In the genomic region with DNA sequence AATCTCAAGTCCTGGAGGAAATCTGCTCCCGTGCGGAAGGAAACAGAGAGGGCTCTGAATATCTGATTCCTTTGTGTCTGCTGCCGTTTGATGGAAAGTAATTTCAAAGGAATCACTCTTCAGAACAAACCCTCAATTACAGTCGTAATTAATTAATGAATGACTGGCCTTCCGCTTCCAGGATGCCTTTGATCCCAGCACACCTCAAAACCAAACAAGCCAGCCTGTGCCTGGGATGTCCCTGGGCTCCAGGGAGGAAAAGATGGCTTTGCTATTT, we compare ENCODE assay signal across 27 mouse cellular contexts. TPM values are rescaled to one million over a fixed set of nuclear protein-coding genes. Genes with fewer than 3 reads are reported as not detected.
DNase-seq lines count a peak whose midpoint lies in the region; ATAC-seq and TF ChIP-seq lines count a peak whose summit lies in the region.
"Had no signal": no experiment of that assay in that cellular context is flagged by ENCODE, and none has a peak within 500 bp of the region (broad histone marks: within the 10 kb centered on the region; RNA-seq: fewer than 3 reads in every experiment).

No protein-coding gene starts in this region.

- 11% methylated on average over 5 of the region's 5 CpGs for WGBS in kidney, postnatal 0 days
- 40% methylated on average over 5 of the region's 5 CpGs for WGBS in stomach, embryonic 15.5 days

- no peak for TF ChIP-seq CTCF in kidney, postnatal 0 days (IDR thresholded peaks at IDR 0.05; ENCODE audit: low read depth)

- no peak overlapping the region for H3K4me3 ChIP-seq in kidney, postnatal 0 days (replicated peaks; ENCODE audit: low read depth, low read length)
- H3K4me3 ChIP-seq in ES-E14 (ENCODE audit: insufficient read depth in 1 of 2, low read depth in 1 of 2, low read length in 2 of 2, poor library complexity in 1 of 2, severe bottlenecking in 1 of 2) = no peak overlapping the region
- H3K4me3 ChIP-seq in stomach, embryonic 15.5 days (replicated peaks) = no peak overlapping the region
- H3K4me3 ChIP-seq: embryonic facial prominence, embryonic 13.5 days; forebrain, embryonic 15.5 days; layer of hippocampus, adult 2 months; midbrain, embryonic 13.5 days; neural tube, embryonic 13.5 days had no signal

- no peaks in the 10 kb centered on the region for H3K9me3 ChIP-seq in kidney, postnatal 0 days (replicated peaks; ENCODE audit: low read length)
- H3K9me3 ChIP-seq in ES-E14 (ENCODE audit: control insufficient read depth, insufficient read depth, low read depth, low read length) = no peaks in the 10 kb centered on the region
- no peaks in the 10 kb centered on the region for H3K9me3 ChIP-seq in stomach, embryonic 15.5 days
- H3K9me3 ChIP-seq: embryonic facial prominence, embryonic 13.5 days; forebrain, embryonic 15.5 days; midbrain, embryonic 13.5 days; neural tube, embryonic 13.5 days had no signal

- H3K27ac ChIP-seq in kidney, postnatal 0 days = no peak overlapping the region
- no peak overlapping the region for H3K27ac ChIP-seq in ES-E14 (ENCODE audit: insufficient read depth, low read depth, low read length, poor library complexity, severe bottlenecking)
- H3K27ac ChIP-seq in stomach, embryonic 15.5 days = peak overlapping the region; percentile 88
- H3K27ac ChIP-seq: embryonic facial prominence, embryonic 13.5 days; forebrain, embryonic 15.5 days; hindbrain, postnatal 0 days; layer of hippocampus, adult 2 months; midbrain, embryonic 13.5 days; neural tube, embryonic 13.5 days had no signal

- no peaks in the 10 kb centered on the region for H3K36me3 ChIP-seq in kidney, postnatal 0 days (ENCODE audit: insufficient read depth, low read length)
- no peaks in the 10 kb centered on the region for H3K36me3 ChIP-seq in ES-E14 (ENCODE audit: control insufficient read depth, insufficient read depth, low read length, poor library complexity, severe bottlenecking)
- no peaks in the 10 kb centered on the region for H3K36me3 ChIP-seq in stomach, embryonic 15.5 days
- H3K36me3 ChIP-seq: embryonic facial prominence, embryonic 13.5 days; forebrain, embryonic 15.5 days; G1E; midbrain, embryonic 13.5 days; neural tube, embryonic 13.5 days had no signal

- no peak for ATAC-seq in kidney, postnatal 0 days (replicated peaks; ENCODE audit: low FRiP score, low read depth)
- no peak for ATAC-seq in stomach, embryonic 15.5 days (ENCODE audit: insufficient read depth, low FRiP score, low read depth)
- ATAC-seq in CD4-positive, CD25-positive, alpha-beta regulatory T cell, adult 4 months = no peak
- ATAC-seq: forebrain, embryonic 15.5 days; hindbrain, postnatal 0 days; midbrain, embryonic 13.5 days had no signal

- in situ Hi-C loops in ES-E14 (cut with MboI; ENCODE audit: low sequenced_read_pairs in 2 of 2, unreplicated experiment in 2 of 2) = no loop called here

- no peak overlapping the region for H3K4me2 ChIP-seq in kidney, postnatal 0 days (ENCODE audit: low read length)
- no peak overlapping the region for H3K4me2 ChIP-seq in stomach, embryonic 15.5 days
- H3K4me2 ChIP-seq: embryonic facial prominence, embryonic 13.5 days; forebrain, embryonic 15.5 days; midbrain, embryonic 13.5 days; neural tube, embryonic 13.5 days had no signal

- no peak overlapping the region for H3K9ac ChIP-seq in kidney, postnatal 0 days (ENCODE audit: low read depth, low read length)
- no peak overlapping the region for H3K9ac ChIP-seq in ES-E14 (ENCODE audit: insufficient read depth, low read depth, low read length, poor library complexity, severe bottlenecking)
- no peak overlapping the region for H3K9ac ChIP-seq in stomach, embryonic 15.5 days
- H3K9ac ChIP-seq: embryonic facial prominence, embryonic 13.5 days; forebrain, embryonic 15.5 days; midbrain, embryonic 13.5 days; neural tube, embryonic 13.5 days had no signal

- H3K4me1 ChIP-seq in kidney, postnatal 0 days (replicated peaks; ENCODE audit: insufficient read depth, low read length) = no peaks in the 10 kb centered on the region
- no peaks in the 10 kb centered on the region for H3K4me1 ChIP-seq in ES-E14 (ENCODE audit: control insufficient read depth in 2 of 2, insufficient read depth in 2 of 2, low read length in 2 of 2, poor library complexity in 1 of 2)
- H3K4me1 ChIP-seq in stomach, embryonic 15.5 days = peaks cover 15% of the 10 kb centered on the region
- H3K4me1 ChIP-seq: embryonic facial prominence, embryonic 13.5 days; neural tube, embryonic 13.5 days had no signal

- DNase-seq in kidney, postnatal 0 days (ENCODE audit: low spot score) = peak; percentile 4
- DNase-seq in kidney, adult 18-20 months = no peak
- DNase-seq in ES-E14 (ENCODE audit: low read depth, low spot score) (peak; percentile 39), ZHBTc4 (ENCODE audit: low read depth, low spot score) (peak; percentile 80)
- no peak for DNase-seq in cerebellum, postnatal 36 days
- DNase-seq: adrenal gland, postnatal 36 days; cerebellum, adult 18-20 months; cerebellum, postnatal 25 days; gastrocnemius, postnatal 25 days; left cerebral cortex, postnatal 4 days; liver had no signal

- no peaks in the 10 kb centered on the region for H3K27me3 ChIP-seq in kidney, postnatal 0 days (ENCODE audit: insufficient read depth, low read length)
- no peaks in the 10 kb centered on the region for H3K27me3 ChIP-seq in stomach, embryonic 15.5 days (replicated peaks)
- H3K27me3 ChIP-seq: embryonic facial prominence, embryonic 13.5 days; forebrain, embryonic 15.5 days; midbrain, embryonic 13.5 days; neural tube, embryonic 13.5 days had no signal

TF ChIP-seq in ES-E14, 5 proteins besides CTCF, POLR2A, EP300 and RAD21:
- no peak for TF ChIP-seq MAFK (IDR thresholded peaks at IDR 0.05; ENCODE audit: insufficient read depth, low read depth, low read length)

RNA-seq across cellular contexts. Expression of a gene that starts 0.6 kb away (rescaled TPM):
- 30.6 and 31.8 TPM in 2 replicates for polyA plus RNA-seq in kidney, postnatal 0 days (2015; fragmentation: Nextera tagmentation; extraction: Ambion mirVana)
- total RNA-seq in ES-E14 (2012; rRNA removed) = 0.16 and 0.18 TPM in 2 replicates
- polyA plus RNA-seq in stomach, embryonic 15.5 days (2015; fragmentation: Nextera tagmentation; extraction: Ambion mirVana) = 33.1 and 41.9 TPM in 2 replicates
- not detected for polyA plus RNA-seq in CD4-positive, CD25-positive, alpha-beta regulatory T cell, adult 4 months (2017; shearing (Covaris generic))
- total RNA-seq: G1E; gastrocnemius, postnatal 25 days; heart, adult 8-10 months; hematopoietic stem cell, adult 5-6 weeks; hindbrain, postnatal 0 days; layer of hippocampus, adult 2 months; left cerebral cortex, postnatal 4 days; megakaryocyte progenitor cell, adult 5-6 weeks had no signal
- polyA plus RNA-seq: G1E; midbrain, embryonic 13.5 days; neural tube, embryonic 13.5 days had no signal

RNA-seq across cellular contexts. Expression of a gene that starts 27.6 kb away (rescaled TPM):
- polyA plus RNA-seq in kidney, postnatal 0 days (2015; fragmentation: Nextera tagmentation; extraction: Ambion mirVana) = 0.45 and 0.46 TPM in 2 replicates
- not detected in 2 replicates for total RNA-seq in ES-E14 (2012; rRNA removed)
- polyA plus RNA-seq in stomach, embryonic 15.5 days (2015; fragmentation: Nextera tagmentation; extraction: Ambion mirVana) = not detected in 2 replicates
- polyA plus RNA-seq in CD4-positive, CD25-positive, alpha-beta regulatory T cell, adult 4 months (2017; shearing (Covaris generic)) = not detected
- total RNA-seq: adrenal gland, postnatal 36 days; gastrocnemius, postnatal 25 days; heart, adult 8-10 months; hematopoietic stem cell, adult 5-6 weeks; hindbrain, postnatal 0 days; layer of hippocampus, adult 2 months; left cerebral cortex, postnatal 4 days; megakaryocyte progenitor cell, adult 5-6 weeks had no signal
- polyA plus RNA-seq: embryonic facial prominence, embryonic 13.5 days; forebrain, embryonic 15.5 days; G1E; heart, embryonic 16.5 days; hindbrain, postnatal 0 days; liver, embryonic 16.5 days; midbrain, embryonic 13.5 days; neural tube, embryonic 13.5 days; thymus, postnatal 0 days; urinary bladder, adult 2 months had no signal

RNA-seq across cellular contexts. Expression of a gene that starts 49.4 kb away (rescaled TPM):
- polyA plus RNA-seq in kidney, postnatal 0 days (2015; fragmentation: Nextera tagmentation; extraction: Ambion mirVana) = not detected in 2 replicates
- not detected in 2 replicates for total RNA-seq in ES-E14 (2012; rRNA removed)
- polyA plus RNA-seq in stomach, embryonic 15.5 days (2015; fragmentation: Nextera tagmentation; extraction: Ambion mirVana) = not detected in 2 replicates
- not detected for polyA plus RNA-seq in CD4-positive, CD25-positive, alpha-beta regulatory T cell, adult 4 months (2017; shearing (Covaris generic))
- total RNA-seq: adrenal gland, postnatal 36 days; gastrocnemius, postnatal 25 days; heart, adult 8-10 months; hematopoietic stem cell, adult 5-6 weeks; hindbrain, postnatal 0 days; layer of hippocampus, adult 2 months; left cerebral cortex, postnatal 4 days; megakaryocyte progenitor cell, adult 5-6 weeks had no signal
- polyA plus RNA-seq: embryonic facial prominence, embryonic 13.5 days; forebrain, embryonic 15.5 days; G1E; heart, embryonic 16.5 days; hindbrain, postnatal 0 days; liver, embryonic 16.5 days; midbrain, embryonic 13.5 days; neural tube, embryonic 13.5 days; thymus, postnatal 0 days; urinary bladder, adult 2 months had no signal

RNA-seq across cellular contexts. Expression of a gene that starts 55.6 kb away (rescaled TPM):
- polyA plus RNA-seq in kidney, postnatal 0 days (2015; fragmentation: Nextera tagmentation; extraction: Ambion mirVana) = 3.6 and 5.0 TPM in 2 replicates
- 1.8 and 2.4 TPM in 2 replicates for total RNA-seq in ES-E14 (2012; rRNA removed)
- 17.1 and 19.7 TPM in 2 replicates for polyA plus RNA-seq in stomach, embryonic 15.5 days (2015; fragmentation: Nextera tagmentation; extraction: Ambion mirVana)
- polyA plus RNA-seq in CD4-positive, CD25-positive, alpha-beta regulatory T cell, adult 4 months (2017; shearing (Covaris generic)) = not detected
- total RNA-seq: G1E; gastrocnemius, postnatal 25 days; heart, adult 8-10 months; hematopoietic stem cell, adult 5-6 weeks; hindbrain, postnatal 0 days; layer of hippocampus, adult 2 months; left cerebral cortex, postnatal 4 days; megakaryocyte progenitor cell, adult 5-6 weeks had no signal
- polyA plus RNA-seq: forebrain, embryonic 15.5 days; G1E; midbrain, embryonic 13.5 days had no signal

RNA-seq across cellular contexts. Expression of a gene that starts 57.2 kb away (rescaled TPM):
- polyA plus RNA-seq in kidney, postnatal 0 days (2015; fragmentation: Nextera tagmentation; extraction: Ambion mirVana) = not detected in 2 replicates
- total RNA-seq in ES-E14 (2012; rRNA removed) = not detected in 2 replicates
- not detected in 2 replicates for polyA plus RNA-seq in stomach, embryonic 15.5 days (2015; fragmentation: Nextera tagmentation; extraction: Ambion mirVana)
- not detected for polyA plus RNA-seq in CD4-positive, CD25-positive, alpha-beta regulatory T cell, adult 4 months (2017; shearing (Covaris generic))
- total RNA-seq: adrenal gland, postnatal 36 days; G1E; gastrocnemius, postnatal 25 days; heart, adult 8-10 months; hematopoietic stem cell, adult 5-6 weeks; hindbrain, postnatal 0 days; layer of hippocampus, adult 2 months; left cerebral cortex, postnatal 4 days; megakaryocyte progenitor cell, adult 5-6 weeks had no signal
- polyA plus RNA-seq: embryonic facial prominence, embryonic 13.5 days; forebrain, embryonic 15.5 days; G1E; heart, embryonic 16.5 days; hindbrain, postnatal 0 days; liver, embryonic 16.5 days; midbrain, embryonic 13.5 days; neural tube, embryonic 13.5 days; urinary bladder, adult 2 months had no signal

Comparison
In these comparisons a context has a peak if more than half of its experiments do, and no peak if none do; other contexts are left out.
1. DNase-seq: peak in kidney, postnatal 0 days (single experiment), ES-E14 (single experiment) and ZHBTc4 (single experiment); none in kidney, adult 18-20 months (single experiment) and cerebellum, postnatal 36 days (0 of 2).
2. RNA of a gene that starts 0.6 kb away (polyA plus RNA-seq): 33.1 to 41.9 TPM in stomach, embryonic 15.5 days and 30.6 to 31.8 TPM in kidney, postnatal 0 days; not detected in CD4-positive, CD25-positive, alpha-beta regulatory T cell, adult 4 months; every median in the first group is over 10 times any median in the second.